Mouse (Mus musculus): ENCODE measurements at regions not wholly inside any gene's neighbourhood (a gene's known extent, or its start where the extent isn't known, plus 50 kb on each side); places are given as distances from the start of the nearest gene placed in this dataset.

DNA sequence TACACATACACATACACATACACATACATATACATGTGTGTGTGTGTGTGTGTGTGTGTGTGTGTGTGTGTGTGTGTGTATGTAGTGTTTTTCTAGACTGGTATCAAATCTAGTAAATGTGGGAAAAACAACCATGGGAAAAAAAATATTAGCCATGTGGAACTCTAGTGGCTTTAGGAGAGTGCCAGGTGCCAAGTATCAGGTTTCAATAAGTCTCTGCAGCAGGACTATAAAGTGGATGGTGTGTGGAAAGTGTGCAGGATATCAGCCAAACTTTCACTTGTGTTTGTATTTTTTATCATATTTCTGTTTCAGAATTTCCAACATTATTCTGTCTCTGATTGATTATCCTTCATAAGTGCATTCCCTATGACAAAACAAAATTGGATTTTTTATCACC, 653.3 kb upstream of the Fam98a start:
- no peak for DNase-seq

DNA sequence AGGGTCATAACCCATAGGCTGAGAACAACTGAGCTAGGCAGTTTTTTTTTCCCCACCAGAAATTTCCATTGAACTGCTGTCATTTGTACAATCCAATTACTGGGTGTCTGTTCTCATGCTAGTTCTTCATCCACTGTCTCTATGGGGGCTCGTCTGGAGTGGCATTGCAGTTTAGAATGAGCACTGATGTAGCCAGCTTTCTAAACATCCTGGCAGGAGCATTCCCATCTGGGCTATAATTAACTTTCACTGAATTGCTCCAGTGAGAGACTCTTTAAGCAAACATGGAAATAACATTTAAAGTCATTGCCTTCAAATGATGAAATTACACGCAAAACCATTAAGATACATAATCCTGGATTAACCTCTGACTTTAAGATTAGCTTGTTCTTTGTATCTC, 633.1 kb upstream of the Fam98a start:
- DNase-seq = no peak

DNA sequence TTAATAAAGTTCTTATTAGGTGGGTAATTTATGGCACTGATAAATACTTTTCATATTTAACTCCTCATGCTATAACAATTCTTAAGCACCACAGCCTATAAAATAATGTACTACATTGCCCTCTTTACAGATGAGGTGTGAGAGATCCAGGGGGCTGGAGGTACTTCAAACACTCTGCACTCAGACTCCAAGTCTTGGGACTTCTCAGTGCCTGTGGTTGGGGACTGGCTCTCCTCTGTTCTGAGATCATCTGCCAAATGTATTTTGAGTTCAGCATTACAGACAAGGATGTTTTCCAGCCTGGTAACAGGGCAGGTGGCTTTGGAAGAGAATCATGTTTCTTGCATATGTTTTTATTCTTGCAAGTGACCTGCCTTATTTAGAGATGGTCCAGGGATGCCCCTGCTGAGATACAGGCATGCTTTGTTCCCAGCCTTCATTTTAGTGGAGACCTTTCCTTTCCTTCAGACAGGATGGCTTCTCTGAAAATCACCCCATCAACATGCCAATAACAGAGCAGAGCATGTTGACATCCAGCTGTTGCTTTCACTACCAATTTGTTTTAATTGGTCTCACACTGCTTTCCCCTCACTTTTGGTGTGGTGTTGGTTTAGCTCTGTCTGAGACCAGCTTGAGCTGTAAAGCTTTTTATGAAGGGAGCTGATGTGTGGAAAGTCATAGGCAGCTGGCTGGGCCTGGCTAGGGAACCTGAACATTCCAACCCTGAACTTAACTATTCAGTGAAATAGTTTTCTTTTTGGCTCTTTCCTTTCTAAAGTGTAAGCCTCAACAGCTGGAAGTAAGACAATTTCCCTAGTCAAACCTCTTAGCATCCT, 585.1 kb upstream of the Fam98a start:
- DNase-seq = no peak

- no peak for DNase-seq
Observed at GRCm38 (mm10) chr17:76134030-76134429, 582.3 kb upstream of the Fam98a start.

DNA sequence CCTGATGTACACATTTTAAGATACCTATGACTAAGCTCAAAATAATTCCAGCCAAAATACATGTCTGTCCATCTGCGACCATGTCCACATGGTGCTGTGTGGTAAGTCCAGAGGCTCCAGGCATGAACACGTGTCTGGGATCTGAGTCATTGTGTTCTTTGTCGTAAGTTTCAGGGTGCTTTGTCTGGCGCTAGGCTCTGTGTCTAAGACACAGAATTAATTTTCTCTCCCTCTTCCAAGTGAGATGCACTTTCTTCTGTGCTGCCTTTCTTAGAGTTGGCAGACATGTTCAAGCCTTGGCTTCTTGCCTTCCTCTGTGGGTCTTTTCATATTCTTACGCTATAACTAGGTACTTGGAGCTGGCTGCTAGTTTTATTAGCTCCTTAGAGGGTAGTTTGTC, 573.5 kb upstream of the Fam98a start:
- DNase-seq = no peak

DNA sequence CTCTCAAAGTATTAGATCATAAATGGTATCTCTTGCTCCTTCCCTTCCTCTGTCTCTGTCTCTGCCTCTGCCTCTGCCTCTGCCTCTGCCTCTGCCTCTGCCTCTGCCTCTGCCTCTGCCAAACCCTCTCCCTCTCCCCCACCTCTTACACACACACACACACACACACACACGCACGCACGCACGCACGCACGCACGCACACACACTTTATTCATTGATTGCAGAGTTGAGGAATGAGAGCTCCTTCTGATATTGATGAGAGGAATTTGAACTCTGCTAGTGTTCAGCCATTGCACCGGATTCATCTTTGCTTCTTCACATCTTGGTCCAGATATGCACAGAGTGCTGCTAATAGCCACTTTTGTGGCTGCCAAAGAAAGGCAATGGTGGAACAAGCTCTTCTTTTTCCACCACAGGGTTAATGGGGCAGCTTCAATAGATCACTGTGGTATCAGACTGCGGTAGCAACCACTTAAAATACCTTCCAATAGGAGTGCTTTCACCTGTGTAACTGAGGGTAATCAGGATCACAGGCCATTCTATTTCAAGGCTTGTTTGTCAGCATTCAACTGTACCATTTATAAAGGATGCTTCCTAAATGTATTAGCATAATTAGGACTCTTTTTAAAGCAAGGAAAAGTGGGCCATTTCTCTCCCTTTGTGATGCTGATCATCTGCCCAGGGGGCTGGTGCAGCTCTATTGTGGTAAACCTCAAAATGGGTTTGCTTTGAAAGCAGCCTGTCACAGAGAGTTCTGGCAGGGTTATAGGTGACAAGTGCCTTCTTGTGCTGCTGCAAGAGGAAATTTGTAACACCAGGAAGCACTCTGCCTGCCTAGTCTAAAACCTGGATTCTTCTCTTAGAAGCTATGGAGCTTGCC, 559.8 kb upstream of the Fam98a start:
- DNase-seq = no peak

DNA sequence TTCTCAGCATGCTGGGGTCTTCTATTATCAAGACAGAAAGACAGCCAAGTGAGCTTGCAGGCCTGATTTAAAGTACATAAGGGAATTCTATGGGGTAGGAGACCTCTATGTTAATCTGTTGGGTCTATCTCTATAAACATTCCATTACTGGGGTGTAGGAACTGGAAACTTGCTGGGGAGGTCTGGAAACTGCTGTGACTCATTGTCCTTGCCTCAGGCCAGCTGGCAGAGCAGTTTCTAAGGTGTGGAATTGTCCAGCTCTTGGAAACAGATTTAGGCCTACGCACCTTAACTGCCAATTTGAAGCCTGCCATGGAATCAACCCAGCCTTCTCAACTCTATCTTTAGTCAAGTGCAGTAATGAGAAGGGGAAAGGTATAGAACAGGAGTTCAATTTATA, 559.1 kb upstream of the Fam98a start:
- no peak for DNase-seq

DNA sequence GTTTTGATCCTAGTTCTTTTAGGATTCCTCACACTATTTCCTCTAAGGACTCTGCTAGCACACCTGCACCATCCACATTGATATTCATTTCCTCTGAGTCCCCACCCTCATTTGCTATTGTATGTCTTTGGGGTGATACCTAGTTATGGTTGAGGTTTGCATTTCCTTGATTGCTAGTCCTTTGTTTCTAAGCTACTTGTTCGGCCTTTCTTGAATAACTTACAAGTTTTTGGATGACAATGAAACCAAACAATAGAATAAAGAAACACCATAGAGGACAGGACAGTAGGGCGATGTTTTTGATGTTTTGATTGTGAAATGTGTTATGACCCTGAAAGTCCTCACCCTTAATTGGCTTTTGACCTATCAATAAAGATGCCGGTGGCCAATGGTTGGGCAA, 531.8 kb upstream of the Fam98a start:
- DNase-seq = no peak

- no peak for DNase-seq
Observed at GRCm38 (mm10) chr17:76081780-76082179, 530.0 kb upstream of the Fam98a start.

DNA sequence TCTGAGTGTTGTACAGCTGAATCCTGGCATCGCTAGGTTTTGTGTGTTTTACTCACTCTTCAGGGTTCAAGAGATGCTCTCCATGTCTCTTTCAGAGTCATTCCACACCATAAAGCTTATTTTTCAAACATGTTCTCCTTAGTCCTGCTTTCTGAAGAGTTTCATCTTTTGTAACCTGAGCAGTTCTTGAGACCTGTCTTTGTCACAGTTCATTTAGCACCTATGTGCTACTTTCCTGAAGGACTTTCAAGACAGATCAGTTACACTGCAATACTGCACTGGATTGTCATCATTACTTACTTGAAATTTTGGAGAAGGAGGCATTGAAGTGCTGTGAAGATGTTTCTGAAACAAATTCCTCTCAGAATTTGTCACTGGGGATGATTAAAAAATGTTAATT, 494.7 kb upstream of the Fam98a start:
- DNase-seq = no peak

- no peak for DNase-seq
Observed at GRCm38 (mm10) chr17:76032710-76033109, 481.0 kb upstream of the Fam98a start.

DNA sequence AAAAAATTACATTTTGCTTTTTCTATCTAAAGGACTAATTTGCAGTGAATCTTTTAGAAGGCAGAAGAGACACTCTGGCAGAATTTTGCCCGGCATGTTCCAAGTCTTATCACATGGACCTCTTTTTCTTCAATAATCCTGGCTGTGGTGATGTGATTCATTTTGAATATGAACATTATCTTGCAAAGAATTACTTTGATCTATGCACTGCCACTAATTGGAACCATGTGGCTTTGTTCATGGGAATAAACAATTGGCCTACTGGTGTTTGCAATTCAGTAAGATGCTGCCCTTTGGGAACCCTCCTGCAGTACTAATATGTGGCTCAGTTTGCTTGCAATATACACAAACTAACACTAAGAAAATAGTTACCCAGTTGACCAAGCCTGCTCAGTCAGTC, 456.3 kb upstream of the Fam98a start:
- no peak for DNase-seq

DNA sequence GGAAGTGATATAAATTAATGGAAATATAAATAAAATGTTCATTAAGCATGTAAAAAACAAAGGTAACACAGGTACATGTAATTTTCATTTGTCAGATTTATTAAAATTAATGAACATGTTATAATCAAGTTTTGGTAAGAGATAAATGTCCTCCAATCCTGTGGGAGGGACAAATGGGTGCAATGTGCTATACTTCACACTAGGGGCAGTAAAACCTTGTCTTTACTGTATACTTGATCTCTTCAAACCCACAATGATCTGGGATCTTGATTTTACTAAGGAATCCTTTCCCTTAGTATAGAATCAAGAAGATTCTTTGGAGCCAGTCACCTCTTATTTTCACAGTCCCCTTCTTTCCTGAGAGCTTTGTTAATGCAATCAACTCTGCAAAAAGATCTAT, 451.1 kb upstream of the Fam98a start:
- DNase-seq = no peak

DNA sequence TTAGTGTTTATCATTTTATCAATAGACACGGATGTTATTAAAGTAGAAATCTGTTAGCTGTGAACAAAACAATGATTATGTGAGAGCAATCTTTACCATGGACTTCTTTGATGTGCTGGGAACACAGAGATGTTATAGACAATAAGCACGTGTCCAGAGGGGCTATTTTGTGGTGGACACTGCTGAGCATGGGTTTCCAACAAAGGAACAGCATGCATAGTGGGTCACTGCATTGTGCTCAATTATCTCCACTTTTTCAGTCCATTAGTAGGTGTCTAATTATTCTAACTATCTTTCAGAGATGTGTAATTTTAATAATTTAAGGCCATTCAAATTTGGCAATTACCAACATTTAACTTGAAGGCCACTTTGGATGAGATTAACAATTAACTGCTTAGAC, 409.6 kb upstream of the Fam98a start:
- no peak for DNase-seq

DNA sequence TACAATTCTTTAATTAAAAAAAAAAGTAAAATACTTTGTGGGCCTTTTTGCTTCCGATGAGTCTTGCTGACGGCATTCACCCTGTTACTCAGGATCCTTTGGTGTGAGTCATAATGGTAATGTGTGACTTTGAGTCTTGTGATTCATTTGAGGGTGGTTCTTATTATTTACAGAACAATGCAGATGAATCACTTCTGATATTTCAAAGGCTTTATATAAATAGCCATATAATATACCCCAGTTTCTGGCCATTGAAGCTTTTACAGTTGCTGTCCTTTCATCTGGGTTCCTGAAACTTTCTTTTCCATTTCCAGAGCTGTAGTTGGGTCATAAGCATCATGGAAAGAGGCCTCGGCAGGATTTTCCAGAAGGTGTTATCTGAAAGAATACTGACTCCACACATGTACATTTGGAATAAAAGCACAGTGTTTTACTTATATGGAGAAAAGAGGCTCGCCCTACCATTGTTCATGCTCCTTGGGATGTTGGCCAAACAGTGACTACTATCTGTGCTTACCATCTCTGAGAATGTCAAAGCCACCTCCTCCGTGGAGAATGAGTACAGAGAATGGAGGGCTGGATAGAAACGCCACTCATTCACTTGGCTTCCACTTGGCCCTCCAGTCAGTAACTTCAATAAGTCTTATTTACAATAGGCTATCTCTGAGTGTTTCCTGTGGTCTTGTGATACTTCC, 385.1 kb upstream of the Fam98a start:
- DNase-seq = no peak

- no peak for DNase-seq
Observed at GRCm38 (mm10) chr17:75931022-75931421, 379.3 kb upstream of the Fam98a start.

GRCm38 (mm10) chr17:75920240-75920639, 368.5 kb upstream of the Fam98a start:
- DNase-seq = no peak

- DNase-seq = no peak
Observed at GRCm38 (mm10) chr17:75917020-75917419, 365.3 kb upstream of the Fam98a start.

DNA sequence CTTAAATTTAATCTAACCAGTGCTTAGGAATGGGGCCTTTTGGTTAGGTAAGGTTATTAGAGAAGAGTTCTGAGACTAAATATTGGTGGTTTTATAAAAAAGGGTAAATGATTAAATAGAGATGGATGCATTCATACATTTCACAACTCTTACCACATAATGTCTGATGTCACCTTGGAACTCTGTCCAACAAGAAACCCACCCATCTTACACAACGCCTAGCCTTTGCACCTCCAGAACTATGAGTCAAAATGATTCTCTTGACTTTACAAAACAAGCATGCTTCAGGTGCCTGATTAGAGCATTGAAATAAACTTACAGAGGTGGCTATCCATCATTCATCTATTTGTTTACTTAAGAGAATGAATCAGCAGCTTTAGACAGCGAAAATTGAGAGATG, 364.8 kb upstream of the Fam98a start:
- no peak for DNase-seq

- DNase-seq = no peak
Observed at GRCm38 (mm10) chr17:75915256-75915655, 363.5 kb upstream of the Fam98a start.

GRCm38 (mm10) chr17:75907085-75907484, 355.3 kb upstream of the Fam98a start:
- DNase-seq = no peak

- no peak for DNase-seq
Observed at GRCm38 (mm10) chr17:75906643-75907042, 354.9 kb upstream of the Fam98a start.

- DNase-seq = no peak
Observed at GRCm38 (mm10) chr17:75895436-75895835, 343.7 kb upstream of the Fam98a start.

Data from adrenal gland, postnatal 25 days (tissue).